Mouse (Mus musculus) spleen, adult 2 months (tissue): ENCODE measurements around the gene Pmvk.

Source experiments
- CTCF ChIP-seq: fragments of 200-500 bp; IDR thresholded peaks from 2 replicates; pipeline ENCODE4 v1.5.1; 2011; ENCODE audit warnings: mild to moderate bottlenecking, inconsistent platforms; ENCODE audit not compliant: insufficient read depth, insufficient read length, insufficient replicate concordance; ENCODE audit errors: extremely low read depth
- POLR2A ChIP-seq: fragments of 200-500 bp; IDR thresholded peaks from 2 replicates; pipeline ENCODE4 v1.6.1; 2011; ENCODE audit warnings: low read depth, low read length, inconsistent platforms

GRCm38 (mm10) chr3:89472280-89472679 lies 17.9 kb downstream of the Pmvk start:
- TF ChIP-seq CTCF, result no peak
- TF ChIP-seq POLR2A, result no peak
